8 mouse cellular contexts compared by ENCODE assay signal in genomic region chrX:21088645-21088982, GRCm38 (mm10). TPM values are rescaled to one million over a fixed set of nuclear protein-coding genes. Genes with fewer than 3 reads are reported as not detected.
DNase-seq lines count a peak whose midpoint lies in the region; ATAC-seq and TF ChIP-seq lines count a peak whose summit lies in the region.

No protein-coding gene starts in this region.

- no peak overlapping the region for H3ac ChIP-seq in myocyte (ENCODE audit: control insufficient read depth, insufficient read length)

- TF ChIP-seq POLR2A in myocyte (IDR thresholded peaks at IDR 0.05; ENCODE audit: insufficient read length, low read depth), result no peak

- H3K4me1 ChIP-seq in embryonic facial prominence, embryonic 13.5 days, result no peaks in the 10 kb centered on the region
- no peaks in the 10 kb centered on the region for H3K4me1 ChIP-seq in intestine, embryonic 14.5 days (replicated peaks; ENCODE audit: control insufficient read depth, insufficient read depth, low read length)

- no peaks in the 10 kb centered on the region for H3K79me2 ChIP-seq in myocyte (ENCODE audit: control insufficient read depth, insufficient read depth)

- 34% methylated on average over 6 of the region's 6 CpGs for WGBS in embryonic facial prominence, embryonic 13.5 days
- 28% methylated on average over 6 of the region's 6 CpGs for WGBS in intestine, embryonic 14.5 days

- peak overlapping the region; percentile 89 for H3K27ac ChIP-seq in left cerebral cortex, adult 2 months
- peak overlapping the region; percentile 86; the same call in 1 of the 2 replicates for H3K27ac ChIP-seq in embryonic facial prominence, embryonic 13.5 days
- no peak overlapping the region for H3K27ac ChIP-seq in intestine, embryonic 14.5 days (ENCODE audit: low read depth)

- H3K36me3 ChIP-seq in embryonic facial prominence, embryonic 13.5 days, result peaks cover 5% of the 10 kb centered on the region; the same call in 1 of the 2 replicates
- H3K36me3 ChIP-seq in intestine, embryonic 14.5 days (ENCODE audit: control insufficient read depth, insufficient read depth, low read length), result no peaks in the 10 kb centered on the region
- no peaks in the 10 kb centered on the region for H3K36me3 ChIP-seq in myocyte (ENCODE audit: control insufficient read depth, insufficient read depth)

- no peaks in the 10 kb centered on the region for H3K9me3 ChIP-seq in embryonic facial prominence, embryonic 13.5 days
- 0 out of 2 replicates have a peak, but pooled peaks cover 3% of the 10 kb centered on the region for H3K9me3 ChIP-seq in intestine, embryonic 14.5 days (ENCODE audit: control insufficient read depth, low read length)

- DNase-seq in left cerebral cortex, adult 2 months (ENCODE audit: extremely low spot score in 1 of 2, low spot score in 2 of 2), result no peak
- DNase-seq in left cerebral cortex, adult 18-20 months (ENCODE audit: low spot score in 2 of 2), result no peak
- peak; percentile 44 for DNase-seq in intestine, embryonic 14.5 days (ENCODE audit: low spot score)
- DNase-seq in cerebellum, adult 11 months, result no peak
- DNase-seq in layer of hippocampus, adult 8-10 months (ENCODE audit: low spot score in 2 of 2), result no peak
- no peak for DNase-seq in frontal cortex, postnatal 10 days (ENCODE audit: low spot score in 2 of 2)

- no peak for ATAC-seq in embryonic facial prominence, embryonic 13.5 days (ENCODE audit: insufficient number of reproducible peaks, insufficient read depth, low FRiP score, low TSS enrichment, low read depth)
- no peak for ATAC-seq in intestine, embryonic 14.5 days (replicated peaks; ENCODE audit: low FRiP score, low TSS enrichment, low read depth)

- peak overlapping the region; percentile 56 for H3K4me3 ChIP-seq in left cerebral cortex, adult 2 months
- peak overlapping the region; percentile 44 for H3K4me3 ChIP-seq in embryonic facial prominence, embryonic 13.5 days
- H3K4me3 ChIP-seq in intestine, embryonic 14.5 days (ENCODE audit: low read depth, low read length), result peak overlapping the region; percentile 47
- H3K4me3 ChIP-seq in myocyte, result peak overlapping the region; percentile 31

- intact Hi-C loops in left cerebral cortex, adult 2 months (cut with DNase I), result no loop called here

- H3K27me3 ChIP-seq in embryonic facial prominence, embryonic 13.5 days, result no peaks in the 10 kb centered on the region
- no peaks in the 10 kb centered on the region for H3K27me3 ChIP-seq in intestine, embryonic 14.5 days (replicated peaks; ENCODE audit: control insufficient read depth, insufficient read depth, low read length)
- no peaks in the 10 kb centered on the region for H3K27me3 ChIP-seq in myocyte (ENCODE audit: control insufficient read depth, insufficient read depth, insufficient read length)

- TF ChIP-seq CTCF in left cerebral cortex, adult 2 months (IDR thresholded peaks at IDR 0.05), result no peak

- H3K4me2 ChIP-seq in embryonic facial prominence, embryonic 13.5 days, result peak overlapping the region; percentile 55
- peak overlapping the region; percentile 48 for H3K4me2 ChIP-seq in intestine, embryonic 14.5 days (ENCODE audit: low read length)
- peak overlapping the region; percentile 76 for H3K4me2 ChIP-seq in myocyte (ENCODE audit: low read depth)

- H3K9ac ChIP-seq in embryonic facial prominence, embryonic 13.5 days, result peak overlapping the region; percentile 64
- H3K9ac ChIP-seq in intestine, embryonic 14.5 days (ENCODE audit: low read length), result no peak overlapping the region; the same call in 1 of the 2 replicates

TF ChIP-seq in myocyte, 11 proteins besides CTCF, POLR2A, EP300 and RAD21:
- TF ChIP-seq MAX (IDR thresholded peaks at IDR 0.05; ENCODE audit: low read depth) (no peak), USF1 (IDR thresholded peaks at IDR 0.05; ENCODE audit: low read depth) (no peak), TCF12 (IDR thresholded peaks at IDR 0.05; ENCODE audit: insufficient read depth, poor library complexity, severe bottlenecking) (no peak), POLR2AphosphoS2 (IDR thresholded peaks at IDR 0.05; ENCODE audit: insufficient read length, low read depth) (no peak), SRF (IDR thresholded peaks at IDR 0.05; ENCODE audit: control insufficient read depth, insufficient read length, low read depth) (no peak), TCF3 (IDR thresholded peaks at IDR 0.05; ENCODE audit: insufficient read length, low read depth) (no peak), E2F4 (IDR thresholded peaks at IDR 0.05; ENCODE audit: insufficient read depth) (no peak)

RNA-seq across cellular contexts. Expression of gene Zfp300, which starts 0.7 kb away (rescaled TPM):
- total RNA-seq in left cerebral cortex, adult 2 months (2021), result 1 to 10 TPM; 3.1 to 4.1 TPM
- total RNA-seq in left cerebral cortex, adult 18-20 months (2021), result 1 to 10 TPM; 3.2 to 4.8 TPM
- polyA plus RNA-seq in embryonic facial prominence, embryonic 13.5 days (2015; fragmentation: Nextera tagmentation; extraction: Ambion mirVana), result 2.4 and 2.9 TPM in 2 replicates
- polyA plus RNA-seq in intestine, embryonic 14.5 days (2014; fragmentation: Nextera tagmentation; extraction: Ambion mirVana), result 1.5 and 1.7 TPM in 2 replicates
- 0.13 TPM for polyA plus RNA-seq in myocyte (2012; fragmentation: generic; extraction: Trizol)
- 1 to 10 TPM; 2.2 to 3.9 (median 3.0) TPM for total RNA-seq in layer of hippocampus, adult 8-10 months (2022)

RNA-seq across cellular contexts. Expression of gene Spaca5, which starts 20.4 kb away (rescaled TPM):
- not detected for total RNA-seq in left cerebral cortex, adult 2 months (2021)
- total RNA-seq in left cerebral cortex, adult 18-20 months (2021), result not detected
- polyA plus RNA-seq in embryonic facial prominence, embryonic 13.5 days (2015; fragmentation: Nextera tagmentation; extraction: Ambion mirVana), result not detected in 2 replicates
- not detected in 2 replicates for polyA plus RNA-seq in intestine, embryonic 14.5 days (2014; fragmentation: Nextera tagmentation; extraction: Ambion mirVana)
- not detected for polyA plus RNA-seq in myocyte (2012; fragmentation: generic; extraction: Trizol)
- not detected for total RNA-seq in layer of hippocampus, adult 8-10 months (2022)

RNA-seq across cellular contexts. Expression of gene Zfp182, which starts 26.5 kb away (rescaled TPM):
- 10 to 100 TPM in 1 of 2 experiments, 1 to 10 TPM in 1; 9.0 to 10.1 TPM for total RNA-seq in left cerebral cortex, adult 2 months (2021)
- 1 to 10 TPM; 7.8 to 8.5 TPM for total RNA-seq in left cerebral cortex, adult 18-20 months (2021)
- polyA plus RNA-seq in embryonic facial prominence, embryonic 13.5 days (2015; fragmentation: Nextera tagmentation; extraction: Ambion mirVana), result 8.3 and 8.7 TPM in 2 replicates
- polyA plus RNA-seq in intestine, embryonic 14.5 days (2014; fragmentation: Nextera tagmentation; extraction: Ambion mirVana), result 5.6 and 7.3 TPM in 2 replicates
- polyA plus RNA-seq in myocyte (2012; fragmentation: generic; extraction: Trizol), result 0.52 TPM
- 10 to 100 TPM in 3 of 4 experiments, 1 to 10 TPM in 1; 9.9 to 13.9 (median 12.3) TPM for total RNA-seq in layer of hippocampus, adult 8-10 months (2022)

RNA-seq across cellular contexts. Expression of gene Ssxa1, which starts 27.0 kb away (rescaled TPM):
- not detected for total RNA-seq in left cerebral cortex, adult 2 months (2021)
- total RNA-seq in left cerebral cortex, adult 18-20 months (2021), result not detected
- not detected in 2 replicates for polyA plus RNA-seq in embryonic facial prominence, embryonic 13.5 days (2015; fragmentation: Nextera tagmentation; extraction: Ambion mirVana)
- polyA plus RNA-seq in intestine, embryonic 14.5 days (2014; fragmentation: Nextera tagmentation; extraction: Ambion mirVana), result not detected in 2 replicates
- polyA plus RNA-seq in myocyte (2012; fragmentation: generic; extraction: Trizol), result not detected
- total RNA-seq in layer of hippocampus, adult 8-10 months (2022), result not detected
